Mouse (Mus musculus): Measurements from ENCODE around the gene Atp5j. TPM values are rescaled to one million over a fixed set of nuclear protein-coding genes. Genes with fewer than 3 reads are reported as not detected.

Atp5j gene
- polyA plus RNA-seq, 1 experiment from 2014 or later, result 863 TPM

DNA sequence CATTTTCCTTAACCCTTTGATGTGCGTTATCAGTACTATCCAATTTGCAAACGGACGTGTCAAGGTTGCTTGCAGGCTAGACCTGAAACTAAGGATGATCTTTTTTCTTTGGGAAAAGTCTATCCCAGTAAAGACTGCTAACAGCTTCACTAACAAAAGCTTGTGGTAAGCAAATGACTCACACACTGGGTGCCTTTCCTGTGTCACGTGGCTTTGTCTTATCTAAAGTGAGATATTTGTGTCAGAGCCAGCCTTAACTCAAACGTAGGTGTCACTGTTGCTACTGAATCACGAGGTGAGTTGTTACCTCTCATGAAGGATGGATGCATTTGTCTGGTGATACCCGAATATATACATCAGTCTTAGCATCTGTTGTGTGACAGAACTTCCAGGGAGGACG lies 29.2 kb upstream of the Atp5j start:
- H3K36me3 ChIP-seq (ENCODE audit: control insufficient read depth, insufficient read depth, low read length), result peaks cover 9% of the 10 kb centered on the region; the same call in 1 of the 2 replicates
- H3K27me3 ChIP-seq (ENCODE audit: control insufficient read depth, insufficient read depth, low read length), result no peaks in the 10 kb centered on the region
- no peak overlapping the region for H3K4me2 ChIP-seq (ENCODE audit: low read depth, low read length)
- no peaks in the 10 kb centered on the region for H3K9me3 ChIP-seq (ENCODE audit: control insufficient read depth, low read length)
- H3K9ac ChIP-seq (replicated peaks; ENCODE audit: low read depth, low read length), result no peak overlapping the region
- H3K4me3 ChIP-seq (ENCODE audit: low read depth, low read length), result no peak overlapping the region
- no peaks in the 10 kb centered on the region for H3K4me1 ChIP-seq (ENCODE audit: control insufficient read depth, insufficient read depth, low read length)
- 94% methylated on average over 8 of the region's 8 CpGs for WGBS
- H3K27ac ChIP-seq (ENCODE audit: low read depth, low read length), result no peak overlapping the region
- no peak for ATAC-seq (ENCODE audit: low read depth)

DNA sequence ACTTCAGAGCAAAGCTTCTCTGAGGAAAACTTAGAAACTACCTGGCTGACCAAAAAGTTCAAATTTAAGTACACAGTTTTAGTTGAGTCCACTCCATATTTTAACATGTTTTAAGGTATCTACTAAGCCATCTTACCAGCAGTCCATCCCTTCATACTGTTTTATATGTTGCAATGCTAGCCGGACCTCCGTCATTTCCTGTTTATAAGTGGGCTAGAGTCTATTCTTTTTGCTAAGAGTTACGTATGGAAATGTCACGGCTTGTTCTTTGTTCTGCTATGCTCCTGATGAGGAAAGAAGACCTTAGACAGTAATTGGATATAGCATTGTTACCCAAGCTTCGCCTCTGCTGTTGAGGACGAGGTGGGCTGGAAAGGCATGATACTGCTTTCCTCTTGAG lies 18.1 kb upstream of the Atp5j start:
- ATAC-seq (ENCODE audit: low read depth), result no peak
- Histone ChIP-seq H3K36me3 (ENCODE audit: control insufficient read depth, insufficient read depth, low read length) (peaks cover 41% of the 10 kb centered on the region), H3K27ac (ENCODE audit: low read depth, low read length) (no peak overlapping the region), H3K4me1 (ENCODE audit: control insufficient read depth, insufficient read depth, low read length) (no peaks in the 10 kb centered on the region), H3K9me3 (ENCODE audit: control insufficient read depth, low read length) (no peaks in the 10 kb centered on the region), H3K27me3 (ENCODE audit: control insufficient read depth, insufficient read depth, low read length) (no peaks in the 10 kb centered on the region), H3K9ac (replicated peaks; ENCODE audit: low read depth, low read length) (no peak overlapping the region), H3K4me2 (ENCODE audit: low read depth, low read length) (no peak overlapping the region), H3K4me3 (ENCODE audit: low read depth, low read length) (no peak overlapping the region)
- WGBS, result 93% methylated on average over 6 of the region's 6 CpGs

DNA sequence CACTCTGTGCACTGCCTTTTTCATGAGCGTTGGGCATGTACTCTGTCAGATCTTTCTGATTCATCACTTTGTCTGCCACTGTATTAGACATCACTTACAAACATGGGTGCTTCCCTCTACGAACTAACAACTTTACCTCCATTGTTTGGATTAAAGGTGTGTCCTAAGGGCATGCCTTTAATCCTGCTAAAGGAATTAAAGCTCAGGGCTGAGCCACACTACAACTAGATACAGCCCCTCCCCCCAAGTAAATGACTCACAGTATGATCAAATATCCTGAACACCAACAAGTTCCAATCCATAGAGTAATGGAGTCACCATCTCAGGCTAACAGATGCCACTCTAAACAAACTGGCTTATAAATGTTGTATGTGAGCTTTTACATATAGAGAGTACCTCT lies 3.2 kb upstream of the Atp5j start:
- no peak overlapping the region for H3K4me2 ChIP-seq (ENCODE audit: low read depth, low read length)
- H3K4me3 ChIP-seq (ENCODE audit: low read depth, low read length), result no peak overlapping the region
- no peaks in the 10 kb centered on the region for H3K27me3 ChIP-seq (ENCODE audit: control insufficient read depth, insufficient read depth, low read length)
- H3K9ac ChIP-seq (replicated peaks; ENCODE audit: low read depth, low read length), result no peak overlapping the region
- H3K9me3 ChIP-seq (ENCODE audit: control insufficient read depth, low read length), result no peaks in the 10 kb centered on the region
- WGBS, result 85% methylated on average over 2 of the region's 2 CpGs
- H3K4me1 ChIP-seq (ENCODE audit: control insufficient read depth, insufficient read depth, low read length), result peaks cover 11% of the 10 kb centered on the region; the same call in 1 of the 2 replicates
- no peak overlapping the region for H3K27ac ChIP-seq (ENCODE audit: low read depth, low read length)
- peaks cover 9% of the 10 kb centered on the region for H3K36me3 ChIP-seq (ENCODE audit: control insufficient read depth, insufficient read depth, low read length)
- no peak for ATAC-seq (ENCODE audit: low read depth)

DNA sequence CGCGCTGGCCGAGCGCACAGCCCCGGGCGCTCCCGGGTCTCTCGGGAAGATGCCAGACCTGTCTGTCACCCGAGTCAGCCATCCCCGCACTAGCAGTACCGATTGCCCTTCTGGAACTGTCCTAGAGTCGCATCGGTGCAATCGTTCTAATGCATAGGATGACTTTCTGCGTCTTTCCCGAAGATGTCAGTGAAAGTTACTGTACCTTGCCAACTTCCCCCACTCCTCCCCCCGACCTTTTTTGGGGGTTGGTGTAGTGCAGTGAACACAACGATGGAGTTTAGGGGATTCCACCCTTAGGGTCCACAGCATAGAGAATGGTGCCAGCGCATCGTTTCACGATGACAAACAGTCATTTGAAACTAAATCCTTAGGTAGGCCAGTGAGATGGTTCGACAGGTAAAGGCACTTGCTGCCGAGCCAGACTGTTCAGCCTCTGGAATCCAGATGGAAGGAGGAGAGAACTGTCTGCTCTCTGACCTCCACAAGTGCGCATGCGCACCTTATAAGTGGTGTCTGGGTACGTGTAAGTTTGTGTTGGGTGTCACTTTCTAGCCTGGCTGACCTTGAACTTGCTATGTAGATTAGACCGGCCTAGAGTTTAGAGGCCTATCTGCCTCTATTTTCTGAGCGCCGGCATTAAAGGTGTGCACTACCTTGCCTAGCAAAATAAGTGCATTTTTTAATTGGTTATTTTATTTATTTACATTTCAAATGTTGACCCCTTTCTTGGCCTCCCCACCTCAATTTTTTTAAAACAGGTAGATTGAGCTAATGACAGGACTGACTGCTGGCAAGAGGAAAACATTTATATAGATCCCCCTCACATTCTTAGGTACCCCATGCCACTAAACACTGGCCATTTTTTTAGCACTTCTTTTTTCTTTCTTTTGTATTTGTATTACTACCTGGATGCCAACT lies 658 bp upstream of the Atp5j start:
- peaks cover 12% of the 10 kb centered on the region; the same call in 1 of the 2 replicates for H3K4me1 ChIP-seq (ENCODE audit: control insufficient read depth, insufficient read depth, low read length)
- H3K4me3 ChIP-seq (ENCODE audit: low read depth, low read length), result peak overlapping the region; percentile 86
- ATAC-seq (ENCODE audit: low read depth), result peak; percentile 3
- no peaks in the 10 kb centered on the region for H3K27me3 ChIP-seq (ENCODE audit: control insufficient read depth, insufficient read depth, low read length)
- peak overlapping the region; percentile 91 for H3K27ac ChIP-seq (ENCODE audit: low read depth, low read length)
- H3K9ac ChIP-seq (replicated peaks; ENCODE audit: low read depth, low read length), result peak overlapping the region; percentile 83
- H3K9me3 ChIP-seq (ENCODE audit: control insufficient read depth, low read length), result no peaks in the 10 kb centered on the region
- H3K4me2 ChIP-seq (ENCODE audit: low read depth, low read length), result peak overlapping the region; percentile 53
- peaks cover 11% of the 10 kb centered on the region for H3K36me3 ChIP-seq (ENCODE audit: control insufficient read depth, insufficient read depth, low read length)
- WGBS, result 9% methylated on average over 28 of the region's 29 CpGs

DNA sequence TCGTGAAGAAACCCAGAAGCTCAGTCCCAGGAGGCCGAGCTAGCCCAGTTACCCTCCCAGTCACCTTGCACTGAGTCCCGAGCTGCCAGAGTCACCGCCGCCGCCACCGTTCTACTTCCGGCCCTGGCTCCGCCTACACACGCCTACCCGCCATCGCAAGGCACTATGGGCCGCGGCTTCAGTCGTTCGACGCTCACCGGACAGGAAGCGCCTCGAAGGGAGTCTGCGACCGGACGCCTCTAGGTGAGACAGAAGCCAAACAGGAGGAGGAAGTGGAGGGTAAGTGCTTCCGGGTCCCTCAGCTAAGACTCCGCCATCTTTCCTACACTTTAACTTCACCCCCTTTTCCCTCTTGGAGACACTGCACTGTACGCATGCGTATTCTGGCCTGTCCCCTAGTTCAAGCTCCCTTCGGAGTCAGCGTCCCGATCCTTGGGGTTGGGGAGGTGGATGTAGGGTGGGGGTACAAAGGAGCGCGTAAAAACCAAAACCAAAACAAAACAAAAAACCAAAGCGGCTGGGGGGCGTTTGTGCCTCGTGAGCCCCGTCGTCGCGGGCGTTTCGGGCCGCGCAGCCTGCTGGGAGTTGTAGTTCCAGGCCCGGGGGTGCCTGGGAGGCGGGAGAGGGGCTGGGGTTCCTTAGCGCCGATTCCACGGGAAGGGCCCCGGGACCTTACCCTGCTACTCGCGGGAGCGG lies 532 bp downstream of the Atp5j start, which contains the start of gene Gabpa:
Gene Gabpa (plus strand): TSS at position 181 of the 696 bp plus-strand sequence.
- Histone ChIP-seq H3K4me3 (ENCODE audit: low read depth, low read length) (peak within 1 kb of the TSS; percentile 86), H3K36me3 (ENCODE audit: control insufficient read depth, insufficient read depth, low read length) (peaks cover 15% of the 10 kb centered on the region), H3K4me1 (ENCODE audit: control insufficient read depth, insufficient read depth, low read length) (peaks cover 12% of the 10 kb centered on the region; the same call in 1 of the 2 replicates), H3K27ac (ENCODE audit: low read depth, low read length) (peak within 1 kb of the TSS; percentile 91), H3K4me2 (ENCODE audit: low read depth, low read length) (peak within 1 kb of the TSS; percentile 53), H3K9ac (replicated peaks; ENCODE audit: low read depth, low read length) (peak within 1 kb of the TSS; percentile 83), H3K9me3 (ENCODE audit: control insufficient read depth, low read length) (no peaks in the 10 kb centered on the region), H3K27me3 (ENCODE audit: control insufficient read depth, insufficient read depth, low read length) (no peaks in the 10 kb centered on the region)
- under 1% methylated on average over 52 of the region's 52 CpGs for WGBS
- ATAC-seq (ENCODE audit: low read depth), result peak; percentile 96

DNA sequence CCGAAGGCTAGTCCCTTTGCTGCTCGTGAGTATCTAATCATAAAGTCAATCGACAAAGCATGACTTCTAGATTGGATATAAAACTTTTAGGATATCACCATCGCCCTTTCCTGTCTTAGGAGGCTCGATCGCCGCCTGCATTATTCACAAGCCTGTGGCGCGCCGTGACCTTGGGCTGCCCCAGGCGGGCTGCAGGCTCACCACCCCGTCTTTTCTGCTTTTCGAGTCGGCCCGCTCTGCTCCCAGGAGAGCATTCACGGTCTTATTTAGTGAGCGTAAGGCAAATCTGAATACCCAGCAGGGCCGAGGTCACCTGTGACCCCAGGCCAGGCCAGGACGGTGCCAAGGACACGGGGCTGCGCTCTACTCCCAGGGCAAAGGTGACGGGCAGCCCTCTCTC lies 1.1 kb downstream of the Atp5j start:
- peak overlapping the region; percentile 76 for H3K9ac ChIP-seq (replicated peaks; ENCODE audit: low read depth, low read length)
- H3K27ac ChIP-seq (ENCODE audit: low read depth, low read length), result peak overlapping the region; percentile 91
- H3K4me1 ChIP-seq (ENCODE audit: control insufficient read depth, insufficient read depth, low read length), result peaks cover 12% of the 10 kb centered on the region; the same call in 1 of the 2 replicates
- under 1% methylated on average over 22 of the region's 22 CpGs for WGBS
- H3K27me3 ChIP-seq (ENCODE audit: control insufficient read depth, insufficient read depth, low read length), result no peaks in the 10 kb centered on the region
- H3K9me3 ChIP-seq (ENCODE audit: control insufficient read depth, low read length), result no peaks in the 10 kb centered on the region
- peaks cover 18% of the 10 kb centered on the region for H3K36me3 ChIP-seq (ENCODE audit: control insufficient read depth, insufficient read depth, low read length)
- peak; percentile 32; the same call in 1 of the 2 replicates for ATAC-seq (ENCODE audit: low read depth)
- H3K4me3 ChIP-seq (ENCODE audit: low read depth, low read length), result peak overlapping the region; percentile 86
- peak overlapping the region; percentile 53 for H3K4me2 ChIP-seq (ENCODE audit: low read depth, low read length)

DNA sequence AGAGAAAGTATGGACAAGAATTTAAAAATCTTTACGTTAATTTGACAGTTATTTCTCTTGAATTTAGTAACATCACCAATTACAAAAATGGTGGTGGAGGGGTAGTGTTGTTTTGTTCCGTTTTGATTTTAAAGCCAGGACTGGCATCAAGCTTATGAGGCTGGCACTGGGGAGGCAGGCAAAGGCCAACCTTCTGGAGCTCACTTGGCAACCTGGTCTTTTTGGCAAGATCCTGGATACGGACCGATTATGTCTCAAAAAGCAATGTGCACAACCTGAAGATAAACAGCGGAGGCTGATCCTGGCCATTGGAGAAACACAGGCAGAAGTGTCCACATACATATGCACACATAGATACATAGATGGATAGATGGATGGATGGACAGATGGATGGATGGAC lies 2.7 kb downstream of the Atp5j start:
- peaks cover 27% of the 10 kb centered on the region for H3K36me3 ChIP-seq (ENCODE audit: control insufficient read depth, insufficient read depth, low read length)
- H3K4me2 ChIP-seq (ENCODE audit: low read depth, low read length), result no peak overlapping the region
- no peak overlapping the region for H3K27ac ChIP-seq (ENCODE audit: low read depth, low read length)
- no peak for ATAC-seq (ENCODE audit: low read depth)
- no peaks in the 10 kb centered on the region for H3K9me3 ChIP-seq (ENCODE audit: control insufficient read depth, low read length)
- H3K4me3 ChIP-seq (ENCODE audit: low read depth, low read length), result no peak overlapping the region
- no peaks in the 10 kb centered on the region for H3K27me3 ChIP-seq (ENCODE audit: control insufficient read depth, insufficient read depth, low read length)
- peaks cover 12% of the 10 kb centered on the region; the same call in 1 of the 2 replicates for H3K4me1 ChIP-seq (ENCODE audit: control insufficient read depth, insufficient read depth, low read length)
- H3K9ac ChIP-seq (replicated peaks; ENCODE audit: low read depth, low read length), result no peak overlapping the region
- 94% methylated on average over 5 of the region's 5 CpGs for whole genome bisulfite sequencing

DNA sequence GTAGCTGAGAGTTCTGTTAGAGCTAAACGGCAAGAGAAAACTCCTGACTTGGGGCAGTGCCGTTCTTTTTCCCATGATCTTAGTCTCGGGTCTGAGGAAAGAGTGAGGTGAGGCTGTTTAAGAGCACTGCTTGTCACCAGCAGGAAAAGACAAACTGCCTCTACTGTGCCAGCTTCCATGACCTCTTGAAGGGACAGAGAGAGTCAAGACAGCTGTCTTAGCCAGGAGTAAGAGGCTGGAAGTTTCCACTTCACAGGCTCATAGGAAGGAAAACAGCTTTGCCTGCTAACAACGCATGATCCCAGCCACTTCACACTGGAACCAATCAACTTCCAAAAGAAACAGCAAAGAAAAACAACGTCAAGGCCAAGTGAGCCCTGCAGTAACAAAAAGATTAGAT lies 3.7 kb downstream of the Atp5j start:
- Histone ChIP-seq H3K4me1 (ENCODE audit: control insufficient read depth, insufficient read depth, low read length) (peaks cover 11% of the 10 kb centered on the region; the same call in 1 of the 2 replicates), H3K27me3 (ENCODE audit: control insufficient read depth, insufficient read depth, low read length) (no peaks in the 10 kb centered on the region), H3K9ac (replicated peaks; ENCODE audit: low read depth, low read length) (no peak overlapping the region), H3K36me3 (ENCODE audit: control insufficient read depth, insufficient read depth, low read length) (peaks cover 34% of the 10 kb centered on the region), H3K9me3 (ENCODE audit: control insufficient read depth, low read length) (no peaks in the 10 kb centered on the region), H3K4me2 (ENCODE audit: low read depth, low read length) (no peak overlapping the region), H3K4me3 (ENCODE audit: low read depth, low read length) (no peak overlapping the region), H3K27ac (ENCODE audit: low read depth, low read length) (no peak overlapping the region)
- no peak for ATAC-seq (ENCODE audit: low read depth)
- 94% methylated on average over 5 of the region's 5 CpGs for WGBS

DNA sequence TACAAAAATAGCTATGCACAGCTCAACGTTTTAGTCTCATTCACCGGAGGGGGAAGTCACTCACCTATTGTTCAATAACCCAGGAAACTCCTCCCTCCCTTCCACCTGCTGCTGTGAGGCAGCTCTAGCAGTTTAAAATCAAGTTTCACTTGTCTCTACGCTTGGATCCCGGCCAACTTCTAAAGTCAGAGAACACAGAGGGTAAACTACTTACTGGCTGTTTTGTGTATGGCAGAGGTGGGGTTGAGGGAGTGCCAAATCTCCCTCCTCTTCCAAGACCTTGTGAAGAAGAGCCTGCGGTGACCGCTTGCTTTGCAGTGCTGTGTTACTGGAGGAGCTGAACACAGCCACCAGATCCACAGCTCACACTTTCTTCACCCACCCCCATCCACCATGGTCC lies 10.4 kb downstream of the Atp5j start:
- H3K9ac ChIP-seq (replicated peaks; ENCODE audit: low read depth, low read length), result no peak overlapping the region
- 69% methylated on average over 6 of the region's 6 CpGs for WGBS
- no peaks in the 10 kb centered on the region for H3K4me1 ChIP-seq (ENCODE audit: control insufficient read depth, insufficient read depth, low read length)
- no peak overlapping the region for H3K27ac ChIP-seq (ENCODE audit: low read depth, low read length)
- ATAC-seq (ENCODE audit: low read depth), result no peak
- peaks cover 43% of the 10 kb centered on the region for H3K36me3 ChIP-seq (ENCODE audit: control insufficient read depth, insufficient read depth, low read length)
- no peaks in the 10 kb centered on the region for H3K9me3 ChIP-seq (ENCODE audit: control insufficient read depth, low read length)
- H3K4me3 ChIP-seq (ENCODE audit: low read depth, low read length), result no peak overlapping the region
- no peak overlapping the region for H3K4me2 ChIP-seq (ENCODE audit: low read depth, low read length)
- H3K27me3 ChIP-seq (ENCODE audit: control insufficient read depth, insufficient read depth, low read length), result no peaks in the 10 kb centered on the region
